Mouse (Mus musculus): ENCODE measurements around the gene Rpl29.
A peak's percentile ranks its signal among the peaks of the same experiment; 100 is the strongest.

DNA sequence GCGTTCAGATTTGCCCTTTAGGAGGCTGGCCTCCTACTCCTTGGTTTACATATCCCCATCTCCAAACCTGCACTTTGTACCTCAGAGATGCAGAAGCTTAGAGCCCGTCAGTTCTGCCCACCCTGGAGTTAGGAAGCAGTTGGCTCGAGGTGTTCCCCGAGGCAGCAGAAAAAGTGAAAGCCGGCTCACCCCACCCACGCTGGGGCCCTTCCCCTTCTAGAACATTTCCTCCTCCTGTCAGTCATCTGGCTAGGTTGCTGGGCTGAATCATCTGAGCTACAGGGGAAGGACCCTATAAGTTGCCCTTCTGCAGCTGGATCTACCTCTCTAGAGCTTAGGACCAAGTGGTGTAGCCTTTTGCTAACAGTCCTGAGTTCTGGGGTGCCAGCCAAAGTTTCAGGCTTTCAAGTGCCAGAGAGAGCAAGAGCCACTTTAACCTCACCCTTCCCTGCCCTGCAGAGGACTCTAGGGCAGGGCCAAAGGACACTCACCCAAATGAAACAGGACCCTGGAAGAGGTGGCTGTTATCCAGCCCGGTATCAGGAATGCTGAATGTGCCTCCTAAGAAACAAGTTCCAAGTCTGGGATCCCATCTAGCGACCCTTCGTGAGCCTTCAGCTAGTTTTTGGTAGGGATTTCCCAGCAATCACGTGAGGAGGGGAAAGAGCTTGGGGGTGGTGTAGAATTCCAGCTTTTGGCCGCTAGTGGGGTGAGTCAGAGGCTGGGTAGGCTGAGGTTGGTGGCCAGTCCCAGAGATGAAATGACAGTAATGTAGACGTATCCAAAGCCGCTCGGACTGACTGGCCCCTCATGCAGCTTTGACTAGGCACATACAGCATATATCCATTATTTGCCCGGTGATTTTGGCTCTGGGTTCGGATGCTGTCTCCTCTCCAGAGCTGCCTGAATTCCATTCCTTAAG is 47.0 kb downstream of the Rpl29 start:
- TF ChIP-seq MEF2A (IDR thresholded peaks at IDR 0.05; ENCODE audit: borderline replicate concordance, low read depth, low read length): peak; percentile 14; the same call in 1 of the 2 replicates
- no peak for TF ChIP-seq IRF4 (IDR thresholded peaks at IDR 0.05; ENCODE audit: low read depth, low read length)
- TF ChIP-seq CTCF (conservative IDR thresholded peaks at IDR 0.05 in 1 of 2, IDR thresholded peaks at IDR 0.05 in 1 of 2; ENCODE audit: low read depth in 2 of 2, low read length in 2 of 2): no peak
- TF ChIP-seq POLR2AphosphoS2 (IDR thresholded peaks at IDR 0.05; ENCODE audit: low read depth, low read length): no peak
- TF ChIP-seq ELF1 (IDR thresholded peaks at IDR 0.05; ENCODE audit: low read depth, low read length): peak; percentile 26; the same call in 1 of the 2 replicates
- TF ChIP-seq UBTF (IDR thresholded peaks at IDR 0.05; ENCODE audit: low read depth, low read length): 0 out of 2 replicates have a peak, but pooled peaks have one; percentile 22

All from CH12.LX (cell line).